ENCODE assay signal across 17 mouse cellular contexts in the genomic region with DNA sequence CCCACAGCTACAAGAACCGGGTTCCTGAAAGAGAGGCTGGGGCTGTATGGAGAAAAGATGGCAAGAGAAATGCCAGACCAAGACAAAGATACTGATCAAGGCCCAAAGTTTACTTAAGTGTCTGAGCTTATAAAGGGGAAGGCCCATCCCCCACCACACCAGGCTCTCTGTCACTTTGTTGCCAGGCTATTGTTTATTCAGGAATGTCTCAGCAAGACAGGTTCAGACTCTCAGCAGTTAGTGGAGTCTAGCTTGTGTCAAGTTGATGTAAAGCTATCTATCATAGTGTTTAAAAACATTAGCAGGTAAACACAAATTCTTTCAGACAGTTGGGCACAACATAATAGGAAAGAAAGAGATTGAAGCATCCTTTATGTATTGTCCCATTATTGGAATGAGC.
DNase-seq lines count a peak whose midpoint lies in the region; ATAC-seq lines count a peak whose summit lies in the region.
"Had no signal": no experiment of that assay in that cellular context is flagged by ENCODE, and none has a peak within 500 bp of the region (broad histone marks: within the 10 kb centered on the region; RNA-seq: fewer than 3 reads in every experiment).

No protein-coding gene starts in this region.

- H3K27me3 ChIP-seq in hindbrain, embryonic 13.5 days, result no peaks in the 10 kb centered on the region
- H3K27me3 ChIP-seq in hindbrain, embryonic 12.5 days, result no peaks in the 10 kb centered on the region
- H3K27me3 ChIP-seq: forebrain, embryonic 15.5 days; intestine, embryonic 15.5 days had no signal

- 19% methylated on average over 1 of the region's 1 CpGs for WGBS in hindbrain, embryonic 13.5 days
- 21% methylated on average over 1 of the region's 1 CpGs for WGBS in hindbrain, embryonic 12.5 days

- no peak overlapping the region for H3K27ac ChIP-seq in hindbrain, embryonic 13.5 days
- no peak overlapping the region for H3K27ac ChIP-seq in hindbrain, embryonic 12.5 days
- H3K27ac ChIP-seq: forebrain, embryonic 15.5 days; heart, embryonic 10.5 days; intestine, embryonic 15.5 days had no signal

- DNase-seq in retina, postnatal 1 day, result peak; percentile 10
- no peak for DNase-seq in retina, embryonic 14.5 days (ENCODE audit: low spot score)
- DNase-seq in embryo, embryonic 9.5 days (ENCODE audit: extremely low spot score), result peak; percentile 21
- no peak for DNase-seq in spleen, adult 12 weeks (ENCODE audit: low spot score)
- DNase-seq: adrenal gland, adult 2 months; adrenal gland, postnatal 25 days; cerebellum, adult 18-20 months; cerebellum, adult 9-11 months; cerebellum, postnatal 36 days; heart, adult 18-20 months; heart, postnatal 10 days; heart, postnatal 4 days had no signal

- no peaks in the 10 kb centered on the region for H3K36me3 ChIP-seq in hindbrain, embryonic 13.5 days
- H3K36me3 ChIP-seq in hindbrain, embryonic 12.5 days, result no peaks in the 10 kb centered on the region
- H3K36me3 ChIP-seq: forebrain, embryonic 15.5 days; heart, embryonic 10.5 days; intestine, embryonic 15.5 days had no signal

- H3K9ac ChIP-seq in hindbrain, embryonic 13.5 days, result no peak overlapping the region
- H3K9ac ChIP-seq in hindbrain, embryonic 12.5 days, result no peak overlapping the region
- H3K9ac ChIP-seq: forebrain, embryonic 15.5 days; intestine, embryonic 15.5 days had no signal

- no peak overlapping the region for H3K4me2 ChIP-seq in hindbrain, embryonic 13.5 days
- no peak overlapping the region for H3K4me2 ChIP-seq in hindbrain, embryonic 12.5 days (replicated peaks)
- H3K4me2 ChIP-seq: forebrain, embryonic 15.5 days; intestine, embryonic 15.5 days had no signal

- peaks cover 4% of the 10 kb centered on the region; the same call in 1 of the 2 replicates for H3K4me1 ChIP-seq in hindbrain, embryonic 13.5 days (replicated peaks)
- no peaks in the 10 kb centered on the region for H3K4me1 ChIP-seq in hindbrain, embryonic 12.5 days
- H3K4me1 ChIP-seq: forebrain, embryonic 15.5 days; heart, embryonic 10.5 days; intestine, embryonic 15.5 days had no signal

- H3K9me3 ChIP-seq in hindbrain, embryonic 13.5 days, result no peaks in the 10 kb centered on the region
- H3K9me3 ChIP-seq in hindbrain, embryonic 12.5 days (replicated peaks), result no peaks in the 10 kb centered on the region
- H3K9me3 ChIP-seq: forebrain, embryonic 15.5 days; heart, embryonic 10.5 days; intestine, embryonic 15.5 days had no signal

- ATAC-seq in hindbrain, embryonic 13.5 days (ENCODE audit: low FRiP score), result peak; percentile 59; the same call in 1 of the 2 replicates
- ATAC-seq in hindbrain, embryonic 12.5 days (ENCODE audit: low FRiP score), result no peak
- ATAC-seq: forebrain, embryonic 15.5 days; intestine, embryonic 15.5 days had no signal

- H3K4me3 ChIP-seq in hindbrain, embryonic 13.5 days, result no peak overlapping the region
- no peak overlapping the region for H3K4me3 ChIP-seq in hindbrain, embryonic 12.5 days
- H3K4me3 ChIP-seq: forebrain, embryonic 15.5 days; heart, embryonic 10.5 days; intestine, embryonic 15.5 days had no signal

Comparison
In these comparisons a context has a peak if more than half of its experiments do, and no peak if none do; other contexts are left out.
1. DNase-seq: peak in retina, postnatal 1 day (single experiment) and embryo, embryonic 9.5 days (single experiment); none in retina, embryonic 14.5 days (single experiment) and spleen, adult 12 weeks (single experiment).